Mouse (Mus musculus) neural tube, embryonic 13.5 days (tissue): ENCODE measurements around the gene Myo18b. TPM values are rescaled to one million over a fixed set of nuclear protein-coding genes. Genes with fewer than 3 reads are reported as not detected.

Experiments
- polyA plus RNA-seq: library from polyadenylated mRNA; unstranded; fragments of >200 nt; fragmentation: Nextera tagmentation; extraction: Ambion mirVana; gene quantifications from 2 replicates; pipeline ENCODE4 v1.2.1, GENCODE M21; 2015

Myo18b gene
- polyA plus RNA-seq, 1 experiment from 2014 or later = 1.4 TPM

Other genes starting within 250 kb of the Myo18b start
- 11.4 and 12.0 TPM in 2 replicates for gene Grk3, start 119.4 kb upstream of the Myo18b start, polyA plus RNA-seq
- gene Crybb2, start 173.8 kb upstream of the Myo18b start, polyA plus RNA-seq = not detected in 2 replicates
- 0.96 and 1.1 TPM in 2 replicates for gene Crybb3, start 185.2 kb upstream of the Myo18b start, polyA plus RNA-seq